Mouse (Mus musculus) neural tube, embryonic 10.5 days (tissue): ENCODE measurements around the gene Acta2.

Source experiments
- DNase-seq: peaks from one replicate; pipeline ENCODE4 v3.0.0-alpha.2; 2017; ENCODE audit warnings: low spot score; ENCODE audit errors: extremely low spot score

Gene Acta2

GRCm38 (mm10) chr19:34270106-34270726 is 14.8 kb upstream of the Acta2 start:
- DNase-seq: no peak

DNA sequence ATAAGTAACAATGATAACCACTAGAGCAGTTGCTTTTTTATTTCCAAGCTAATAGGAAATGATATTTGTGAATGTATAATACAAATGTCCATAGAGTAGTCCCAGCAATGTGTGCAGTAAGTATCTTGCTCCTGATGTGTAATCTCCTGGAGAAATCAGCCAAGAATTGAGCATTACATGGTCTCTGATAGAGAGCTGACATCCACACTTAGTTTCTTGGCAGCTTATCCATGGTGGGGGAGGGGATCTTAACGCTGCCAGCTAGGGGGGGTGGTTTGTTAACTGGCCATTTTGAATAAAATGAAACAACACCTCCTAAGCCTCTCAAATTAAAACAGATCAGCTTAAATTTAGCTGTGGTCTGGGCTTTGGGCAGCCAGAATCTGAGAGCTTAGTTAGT is 13.6 kb upstream of the Acta2 start:
- DNase-seq: no peak

DNA sequence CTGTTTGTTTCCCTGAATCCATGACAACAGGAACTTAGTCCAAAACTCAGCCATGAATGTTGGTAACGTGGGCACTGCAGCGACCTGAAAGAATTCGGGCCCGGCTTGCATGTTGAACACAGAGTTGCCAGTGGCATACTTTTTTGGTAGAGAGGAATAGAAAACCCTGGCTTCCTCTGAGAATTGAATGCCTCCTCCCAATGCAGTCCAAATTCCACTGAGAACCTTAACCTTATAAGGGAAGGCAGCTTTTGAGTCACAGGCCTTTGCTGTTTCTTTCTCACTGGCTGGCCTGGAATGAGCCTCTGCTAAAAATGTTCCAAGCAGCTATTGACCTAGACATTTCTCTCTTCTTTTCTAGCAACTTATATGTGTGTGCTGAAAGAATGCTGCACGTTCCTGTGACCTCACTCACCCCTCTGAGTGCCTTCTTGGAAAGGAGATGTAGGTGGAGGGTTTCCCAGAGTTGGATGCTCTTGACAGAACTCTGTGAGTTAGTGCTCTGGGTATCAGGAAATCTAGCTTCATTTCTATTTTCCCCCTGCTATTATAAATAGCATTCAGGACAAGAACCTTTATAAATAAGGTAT is 10.3 kb upstream of the Acta2 start:
- no peak for DNase-seq

DNA sequence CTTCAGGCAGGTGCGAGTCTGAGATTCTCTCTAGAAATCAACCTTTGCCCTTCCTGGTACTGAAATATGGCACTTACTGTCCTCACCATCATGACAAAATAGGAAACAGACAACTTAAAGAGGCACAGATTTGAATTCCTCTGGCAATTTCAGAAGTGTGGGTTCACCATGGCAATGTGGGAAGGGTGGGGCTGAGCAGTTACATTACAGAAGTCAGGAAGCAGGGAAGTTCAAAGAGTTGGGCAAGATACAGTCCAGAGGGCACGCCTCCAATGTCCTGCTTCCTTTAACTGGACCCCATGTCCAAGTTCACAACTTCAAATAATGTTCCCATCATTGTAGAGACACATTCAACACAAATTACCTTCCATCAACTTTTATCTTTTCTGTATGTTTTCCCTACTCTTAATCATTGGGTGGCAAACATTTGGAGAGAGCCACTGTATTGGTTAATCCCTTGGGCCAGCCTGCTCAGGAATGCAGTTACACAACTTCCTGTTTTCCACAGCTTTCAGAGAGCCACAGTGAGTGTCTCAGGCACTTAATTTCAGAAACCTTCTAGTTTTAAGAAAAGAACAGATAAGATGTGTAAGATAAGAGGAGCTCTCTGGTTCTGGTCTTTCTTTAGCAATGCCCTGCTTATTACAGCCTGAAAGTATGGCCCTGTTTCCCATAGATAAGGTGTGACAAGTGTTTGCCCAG is 7.0 kb upstream of the Acta2 start:
- DNase-seq: no peak

DNA sequence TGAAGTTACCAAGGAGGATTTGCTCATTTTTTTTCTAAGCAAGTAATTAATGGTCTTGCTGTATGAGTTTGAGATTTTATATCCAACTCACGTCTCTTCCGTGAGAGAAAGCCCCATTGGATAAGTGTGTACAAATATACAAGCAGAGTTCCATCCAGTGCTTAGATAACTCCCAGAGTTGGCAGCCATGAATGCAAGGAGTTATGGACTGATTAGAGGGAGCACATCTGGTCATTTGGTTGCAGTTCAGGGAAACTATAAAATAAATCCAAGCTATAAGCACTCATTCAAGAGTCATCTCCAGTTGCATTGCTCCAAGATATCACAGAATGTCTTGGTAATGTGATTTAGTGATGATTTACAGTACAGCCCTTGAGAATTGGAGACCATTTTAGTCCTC is 1.5 kb upstream of the Acta2 start:
- no peak for DNase-seq

GRCm38 (mm10) chr19:34256149-34256548 is 759 bp upstream of the Acta2 start:
- no peak for DNase-seq

DNA sequence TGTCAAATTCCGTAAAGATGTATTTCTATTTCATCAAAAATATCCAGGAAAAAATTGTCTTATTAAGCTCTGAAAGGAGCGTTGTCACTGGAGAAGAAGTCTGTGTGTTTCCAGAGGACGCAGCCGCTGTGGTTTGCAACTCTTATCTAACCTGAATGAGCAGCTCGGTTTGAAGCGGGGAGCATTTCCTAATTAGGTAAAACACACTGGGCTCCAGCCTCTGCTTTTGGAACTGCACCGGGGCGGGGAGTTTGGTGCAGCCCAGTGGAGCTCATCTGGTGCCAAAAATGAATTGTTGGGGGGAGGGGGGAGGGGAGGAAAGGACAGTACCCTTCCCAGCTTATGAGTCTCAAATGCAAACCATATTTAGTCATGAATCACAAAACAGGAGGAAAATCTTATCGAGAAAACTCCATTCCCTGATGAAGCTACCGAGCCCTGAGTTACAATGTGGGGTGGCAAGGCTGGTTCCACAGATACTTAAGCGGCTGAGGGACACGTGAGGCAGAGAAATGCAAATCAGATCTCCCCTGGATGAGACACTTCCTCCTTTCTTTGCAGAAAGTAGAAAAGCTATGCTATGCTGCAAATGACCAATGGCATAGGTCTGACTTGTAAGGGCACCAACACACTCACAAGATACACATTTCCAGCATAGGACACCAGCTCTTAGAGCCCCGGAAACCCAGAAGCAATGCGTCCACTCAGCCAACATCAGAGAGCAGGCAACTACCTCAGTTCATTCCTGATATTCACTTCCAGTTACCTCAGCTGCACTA is 1.1 kb downstream of the Acta2 start:
- DNase-seq: no peak

- DNase-seq: no peak
Measured at GRCm38 (mm10) chr19:34252450-34252849, 2.9 kb downstream of the Acta2 start.

DNA sequence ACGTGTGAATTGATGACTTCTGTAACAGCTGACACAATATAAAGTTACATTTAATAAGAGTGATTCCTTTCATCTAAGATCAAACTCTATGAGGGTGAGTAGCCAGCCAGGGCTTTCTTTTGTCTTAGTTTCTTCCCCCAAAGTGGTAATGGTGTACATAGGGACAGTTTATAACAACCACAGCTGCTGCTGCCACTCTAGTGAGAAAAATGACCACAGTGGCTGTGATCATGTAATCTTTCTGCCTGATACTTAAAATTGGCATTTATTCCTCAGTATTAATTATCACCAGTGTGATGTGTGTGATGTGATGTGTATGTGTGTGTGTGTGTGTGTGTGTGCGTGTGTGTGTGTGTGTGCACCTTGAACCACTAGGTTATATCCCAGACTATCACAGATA is 3.5 kb downstream of the Acta2 start:
- DNase-seq: no peak

DNA sequence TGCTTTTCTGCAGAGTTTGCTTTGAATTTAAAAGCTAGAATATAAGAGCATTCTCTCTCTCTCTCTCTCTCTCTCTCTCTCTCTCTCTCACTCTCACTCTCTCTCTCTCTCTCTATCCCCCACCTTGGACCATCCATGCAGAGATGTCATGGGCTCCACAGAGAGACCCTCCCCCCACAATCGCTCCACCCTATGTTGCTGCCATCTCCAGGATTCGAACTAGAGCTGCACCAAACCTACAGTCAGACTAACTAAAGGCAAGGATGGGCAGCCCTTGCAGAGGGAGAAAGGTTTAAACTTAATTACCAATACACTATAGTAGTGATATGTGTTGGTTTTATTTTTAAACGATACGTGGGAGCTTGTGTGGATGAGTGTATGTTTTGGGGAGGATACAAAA is 4.8 kb downstream of the Acta2 start:
- no peak for DNase-seq

DNA sequence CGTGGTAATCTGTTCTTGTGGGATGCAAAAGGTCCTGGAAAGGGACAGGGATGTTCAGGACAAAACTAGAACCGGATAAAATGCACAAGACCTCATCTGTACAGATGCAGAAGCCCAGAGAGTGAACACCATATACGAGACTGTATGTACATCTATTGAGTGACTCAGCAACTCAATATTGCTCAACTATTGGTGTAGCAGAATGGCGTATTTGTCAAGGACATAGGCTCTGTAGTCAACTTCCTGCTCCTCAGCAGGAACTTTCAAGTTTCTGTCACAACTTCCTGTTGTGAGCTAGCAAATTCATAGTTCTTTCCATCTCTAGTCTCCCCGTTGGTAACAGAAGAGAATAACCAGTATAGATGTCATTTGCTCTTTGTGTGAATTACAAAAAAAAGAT is 6.8 kb downstream of the Acta2 start:
- DNase-seq: no peak

DNA sequence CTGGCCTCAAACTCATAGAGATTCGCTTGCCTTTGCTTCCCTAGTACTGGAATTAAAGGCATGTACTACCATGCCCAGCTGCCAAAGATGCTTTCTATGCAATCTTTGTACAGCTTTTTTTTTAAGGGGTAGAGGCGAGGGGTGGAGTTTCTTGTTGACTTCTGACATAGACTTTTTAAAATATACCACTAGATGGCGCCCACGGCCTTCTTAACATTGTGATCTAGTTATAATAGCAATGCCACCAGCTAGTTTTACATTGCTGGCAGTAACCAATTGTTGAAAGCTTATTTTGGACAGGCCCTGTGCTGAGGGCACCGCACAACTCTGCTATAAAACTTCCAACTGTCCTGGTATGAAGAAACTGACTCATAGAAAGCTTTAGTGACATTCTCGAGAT is 11.3 kb downstream of the Acta2 start:
- DNase-seq: peak; percentile 45

DNA sequence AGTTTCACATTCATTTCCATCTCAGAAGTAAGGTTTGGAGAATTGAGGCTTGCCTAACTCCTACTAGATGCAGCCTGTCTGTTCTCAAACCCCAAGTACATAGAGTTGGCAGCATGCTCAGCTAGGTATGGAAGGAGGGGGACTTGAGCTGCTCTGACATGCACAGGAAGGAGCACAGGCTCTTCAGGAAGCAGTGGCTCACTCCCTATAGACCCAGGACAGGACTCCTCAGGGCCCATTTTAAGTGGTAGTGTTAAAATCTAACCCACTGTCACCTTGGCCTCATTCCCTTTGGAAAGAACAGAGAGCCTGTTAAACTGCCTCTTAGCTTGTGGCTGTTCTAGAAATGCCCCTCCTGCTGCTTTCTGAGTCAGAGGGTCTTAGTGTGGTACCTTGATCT is 12.5 kb downstream of the Acta2 start:
- DNase-seq: no peak

- DNase-seq: no peak
Measured at GRCm38 (mm10) chr19:34241247-34241915, 14.0 kb downstream of the Acta2 start.

- DNase-seq: no peak
Measured at GRCm38 (mm10) chr19:34240273-34241039, 14.9 kb downstream of the Acta2 start.

DNA sequence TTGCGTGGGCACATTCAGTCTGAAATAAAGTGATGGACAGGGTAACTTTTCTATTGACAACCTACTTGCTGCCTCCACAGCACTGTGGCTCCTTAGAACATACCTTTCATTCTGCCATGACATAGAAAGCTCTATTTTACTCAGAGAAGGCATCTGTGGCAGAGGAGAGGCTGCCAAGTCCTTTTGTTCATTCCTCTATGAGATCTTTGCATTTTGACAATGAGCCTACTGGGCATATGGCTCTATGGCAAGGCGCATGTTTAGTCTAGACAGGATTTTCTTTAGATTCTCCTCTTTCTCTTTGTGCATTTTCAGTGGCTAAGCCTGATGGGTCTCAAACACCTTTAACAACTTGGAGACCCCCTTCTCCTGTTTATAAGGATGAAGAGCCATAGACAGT is 17.6 kb downstream of the Acta2 start:
- DNase-seq: no peak

DNA sequence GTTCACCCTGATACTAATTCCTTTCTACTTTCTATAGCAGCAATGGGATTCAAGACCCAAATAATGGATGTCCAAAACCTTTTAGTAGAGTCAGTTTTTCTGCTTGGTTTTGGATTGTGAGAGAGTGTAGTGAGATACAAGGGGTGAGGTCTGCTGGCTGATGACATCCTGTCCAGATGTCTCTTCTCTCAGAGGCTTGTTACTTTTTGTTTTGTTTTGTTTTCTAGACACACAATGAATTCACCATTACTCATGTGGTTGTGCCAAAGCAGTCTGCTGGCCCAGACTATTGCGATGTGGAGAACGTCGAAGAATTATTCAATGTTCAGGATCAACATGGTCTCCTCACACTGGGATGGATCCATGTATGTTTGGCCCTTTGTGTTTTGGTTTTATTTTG is 19.3 kb downstream of the Acta2 start:
- no peak for DNase-seq

GRCm38 (mm10) chr19:34233944-34234343 is 21.4 kb downstream of the Acta2 start:
- no peak for DNase-seq

- no peak for DNase-seq
Measured at GRCm38 (mm10) chr19:34232326-34232725, 23.1 kb downstream of the Acta2 start.

GRCm38 (mm10) chr19:34231596-34231995 is 23.8 kb downstream of the Acta2 start:
- DNase-seq: no peak

- no peak for DNase-seq
Measured at GRCm38 (mm10) chr19:34222805-34223204, 32.6 kb downstream of the Acta2 start.
